Mouse (Mus musculus) kidney, adult 8-10 months (tissue): ENCODE results near the gene Ttc21b.

Experiments used
- DNase-seq, 2 experiments: peaks; one replicate each; pipeline ENCODE4 v3.0.0; 2022

Gene Ttc21b

GRCm38 (mm10) chr2:66170721-66171120, 85.7 kb downstream of the Ttc21b start:
- no peak for DNase-seq

- DNase-seq: no peak
These were observed 91.4 kb downstream of the Ttc21b start for GRCm38 (mm10) chr2:66165025-66165424.

GRCm38 (mm10) chr2:66158140-66158915, 98.1 kb downstream of the Ttc21b start:
- DNase-seq: no peak

GRCm38 (mm10) chr2:66151436-66151835, 105.0 kb downstream of the Ttc21b start:
- no peak for DNase-seq

- DNase-seq: no peak
These were observed 105.9 kb downstream of the Ttc21b start for GRCm38 (mm10) chr2:66150531-66150930.

- DNase-seq: no peak
These were observed 107.7 kb downstream of the Ttc21b start for GRCm38 (mm10) chr2:66148654-66149230.

GRCm38 (mm10) chr2:66146473-66146872, 109.9 kb downstream of the Ttc21b start:
- peak; percentile 14 to 26 for DNase-seq

- DNase-seq: peak in 1 of 2 experiments; percentile 17
These were observed 111.6 kb downstream of the Ttc21b start for GRCm38 (mm10) chr2:66144770-66145169.

GRCm38 (mm10) chr2:66143284-66143683, 113.1 kb downstream of the Ttc21b start:
- DNase-seq: no peak

GRCm38 (mm10) chr2:66142711-66143110, 113.7 kb downstream of the Ttc21b start:
- DNase-seq: peak in 1 of 2 experiments; percentile 35

- DNase-seq: no peak
These were observed 114.1 kb downstream of the Ttc21b start for GRCm38 (mm10) chr2:66142268-66142667.

GRCm38 (mm10) chr2:66140246-66140645, 116.2 kb downstream of the Ttc21b start:
- no peak for DNase-seq
